9 mouse cellular contexts compared by ENCODE assay signal in the genomic region with DNA sequence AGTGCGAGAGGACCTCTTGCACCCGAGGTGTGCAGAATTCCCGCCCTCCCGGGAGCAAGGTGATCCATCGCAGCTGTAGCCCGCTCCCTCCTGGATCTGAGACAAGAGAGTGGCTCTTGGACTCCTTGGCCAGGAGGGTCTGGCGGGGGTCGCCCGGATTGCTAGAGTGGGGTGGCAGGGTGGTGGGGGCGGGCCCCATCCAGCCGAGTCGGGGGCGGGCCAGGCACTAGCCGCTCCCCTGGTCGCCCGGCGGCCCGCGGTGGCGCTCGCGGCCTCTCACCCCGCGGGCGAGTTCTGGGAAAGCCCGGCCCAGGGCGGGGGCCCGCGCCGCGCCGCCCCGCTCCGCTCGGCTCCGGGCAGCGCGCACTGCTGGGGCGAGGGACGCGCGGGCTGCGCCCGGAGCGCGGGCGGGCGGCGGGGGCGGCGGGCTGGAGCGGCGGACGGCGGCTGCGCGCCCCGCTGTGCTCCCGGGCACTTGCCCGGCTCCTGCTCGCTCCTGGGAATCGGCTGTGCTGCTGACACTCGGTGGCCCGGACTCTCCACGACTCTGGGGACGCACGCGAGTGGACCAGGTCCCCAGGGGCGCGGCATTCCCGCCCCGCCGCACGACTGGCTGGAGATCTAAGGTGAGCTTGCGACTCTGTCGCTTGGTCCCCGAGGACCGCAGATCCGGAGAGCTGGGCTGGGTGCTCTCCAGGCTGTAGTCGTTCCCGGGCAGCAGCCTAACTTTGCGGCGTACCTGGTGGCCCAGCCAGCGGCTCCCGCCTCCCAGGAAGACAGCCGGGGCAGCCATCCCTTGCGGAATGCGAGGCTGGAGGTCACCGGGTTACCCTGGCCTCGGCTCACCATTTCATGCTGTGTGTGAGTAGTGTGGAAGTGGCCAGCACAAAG. TPM values are rescaled to one million over a fixed set of nuclear protein-coding genes. Genes with fewer than 3 reads are reported as not detected.
DNase-seq lines count a peak whose midpoint lies in the region; ATAC-seq and TF ChIP-seq lines count a peak whose summit lies in the region.
"Had no signal": no experiment of that assay in that cellular context is flagged by ENCODE, and none has a peak within 500 bp of the region (broad histone marks: within the 10 kb centered on the region; RNA-seq: fewer than 3 reads in every experiment).

Gene Plce1 (plus strand): TSS at position 379 of the 891 bp plus-strand sequence.

- 0 out of 2 replicates have a peak, but pooled peaks have one; percentile 6 for TF ChIP-seq POLR2A in small intestine, adult 2 months (IDR thresholded peaks at IDR 0.05; ENCODE audit: low read depth, low read length)

- peak within 1 kb of the TSS; percentile 68 for H3K4me3 ChIP-seq in layer of hippocampus, adult 2 months
- peak within 1 kb of the TSS; percentile 61 for H3K4me3 ChIP-seq in kidney, embryonic 14.5 days (ENCODE audit: low read length)
- peak within 1 kb of the TSS; percentile 71 for H3K4me3 ChIP-seq in lung, embryonic 15.5 days
- peak within 1 kb of the TSS; percentile 99 for H3K4me3 ChIP-seq in small intestine, adult 2 months (ENCODE audit: low read depth, low read length)

- H3K4me2 ChIP-seq in kidney, embryonic 14.5 days (replicated peaks; ENCODE audit: low read depth, low read length), result peak within 1 kb of the TSS; percentile 96
- H3K4me2 ChIP-seq in lung, embryonic 15.5 days, result peak within 1 kb of the TSS; percentile 96

- H3K27ac ChIP-seq in layer of hippocampus, adult 2 months, result peak within 1 kb of the TSS; percentile 61; the same call in 1 of the 2 replicates
- no peak within 1 kb of the TSS for H3K27ac ChIP-seq in kidney, embryonic 14.5 days (ENCODE audit: low read depth, low read length)
- H3K27ac ChIP-seq in lung, embryonic 15.5 days, result peak within 1 kb of the TSS; percentile 36; the same call in 1 of the 2 replicates
- H3K27ac ChIP-seq in small intestine, adult 2 months (ENCODE audit: insufficient read depth, low read depth, low read length), result peak within 1 kb of the TSS; percentile 11; the same call in 1 of the 2 replicates

- peaks cover 9% of the 10 kb centered on the region for H3K27me3 ChIP-seq in kidney, embryonic 14.5 days (ENCODE audit: control insufficient read depth, insufficient read depth, low read length)
- peaks cover 17% of the 10 kb centered on the region for H3K27me3 ChIP-seq in lung, embryonic 15.5 days
- H3K27me3 ChIP-seq in small intestine, adult 2 months (ENCODE audit: control insufficient read depth, insufficient read depth, low read length), result no peaks in the 10 kb centered on the region; the same call in 1 of the 2 replicates

- peak; percentile 83 for ATAC-seq in kidney, embryonic 14.5 days (ENCODE audit: low FRiP score, low TSS enrichment)
- peak; percentile 92 for ATAC-seq in lung, embryonic 15.5 days (ENCODE audit: borderline replicate concordance, extremely low read depth, low FRiP score, low TSS enrichment)

- TF ChIP-seq CTCF in layer of hippocampus, adult 2 months (conservative IDR thresholded peaks at IDR 0.05), result peak; percentile 14; the same call in 1 of the 2 replicates
- no peak for TF ChIP-seq CTCF in small intestine, adult 2 months (IDR thresholded peaks at IDR 0.05; ENCODE audit: extremely low read depth, insufficient read length, insufficient replicate concordance, low read depth, low read length)

- H3K9me3 ChIP-seq in kidney, embryonic 14.5 days (ENCODE audit: control insufficient read depth, low read length), result no peaks in the 10 kb centered on the region
- no peaks in the 10 kb centered on the region for H3K9me3 ChIP-seq in lung, embryonic 15.5 days
- H3K9me3 ChIP-seq: G1E had no signal

- no peak for DNase-seq in layer of hippocampus, adult 2 months (ENCODE audit: low spot score in 2 of 2)
- DNase-seq in layer of hippocampus, postnatal 36 days, result no peak
- DNase-seq in embryo, embryonic 10 days (ENCODE audit: low spot score), result peak; percentile 71
- DNase-seq in heart, adult 8-10 months (ENCODE audit: low spot score), result no peak
- no peak for DNase-seq in frontal cortex, postnatal 36 days (ENCODE audit: low spot score in 2 of 2)

- H3K36me3 ChIP-seq in kidney, embryonic 14.5 days (ENCODE audit: control insufficient read depth, insufficient read depth, low read length), result no peaks in the 10 kb centered on the region
- no peaks in the 10 kb centered on the region for H3K36me3 ChIP-seq in lung, embryonic 15.5 days
- H3K36me3 ChIP-seq in small intestine, adult 2 months (ENCODE audit: control insufficient read depth, insufficient read depth, low read length), result no peaks in the 10 kb centered on the region
- H3K36me3 ChIP-seq: G1E had no signal

- H3K4me1 ChIP-seq in kidney, embryonic 14.5 days (ENCODE audit: control insufficient read depth, insufficient read depth, low read length), result 0 out of 2 replicates have a peak, but pooled peaks cover 3% of the 10 kb centered on the region
- 0 out of 2 replicates have a peak, but pooled peaks cover 14% of the 10 kb centered on the region for H3K4me1 ChIP-seq in lung, embryonic 15.5 days
- H3K4me1 ChIP-seq in small intestine, adult 2 months (ENCODE audit: control insufficient read depth, insufficient read depth, insufficient read length, low read length), result peaks cover 7% of the 10 kb centered on the region; the same call in 1 of the 2 replicates

- WGBS in kidney, embryonic 14.5 days, result 1% methylated on average over 60 of the region's 90 CpGs
- 0% methylated on average over 64 of the region's 90 CpGs for WGBS in lung, embryonic 15.5 days
- WGBS in small intestine, adult 2 months, result 2% methylated on average over 81 of the region's 90 CpGs

- peak within 1 kb of the TSS; percentile 67 for H3K9ac ChIP-seq in kidney, embryonic 14.5 days (ENCODE audit: low read depth, low read length)
- H3K9ac ChIP-seq in lung, embryonic 15.5 days, result peak within 1 kb of the TSS; percentile 63

RNA-seq across cellular contexts. Expression of gene Plce1, which starts in this region (rescaled TPM):
- 10 to 100 TPM in 1 of 2 experiments, 1 to 10 TPM in 1; 9.8 to 11.0 TPM for total RNA-seq in layer of hippocampus, adult 2 months (2021)
- total RNA-seq in layer of hippocampus, postnatal 36 days (2021), result 10 to 100 TPM in 1 of 2 experiments, 1 to 10 TPM in 1; 9.7 to 10.4 TPM
- total RNA-seq in heart, adult 8-10 months (2022), result 10 to 100 TPM; 15.0 to 19.5 (median 17.7) TPM
- polyA plus RNA-seq in kidney, embryonic 14.5 days (2014; fragmentation: Nextera tagmentation; extraction: Ambion mirVana), result 3.4 and 3.6 TPM in 2 replicates
- polyA plus RNA-seq in lung, embryonic 15.5 days (2015; fragmentation: Nextera tagmentation; extraction: Ambion mirVana), result 3.3 and 4.8 TPM in 2 replicates
- 1.6 and 2.6 TPM in 2 replicates for polyA plus RNA-seq in small intestine, adult 2 months (2012; rRNA removed)
- polyA plus RNA-seq: G1E had no signal
